Comparison of ENCODE assay signal across 7 mouse cellular contexts in genomic region chr2:132263421-132264265, GRCm38 (mm10). TPM values are rescaled to one million over a fixed set of nuclear protein-coding genes. Genes with fewer than 3 reads are reported as not detected.
A peak's percentile ranks its signal among the peaks of the same experiment; 100 is the strongest.
DNase-seq lines count a peak whose midpoint lies in the region; ATAC-seq and TF ChIP-seq lines count a peak whose summit lies in the region.

No protein-coding gene starts in this region.

- peak; percentile 56 for ATAC-seq in heart, embryonic 15.5 days (replicated peaks; ENCODE audit: insufficient number of reproducible peaks, insufficient read depth, low FRiP score, low read depth)
- peak; percentile 55; the same call in 1 of the 2 replicates for ATAC-seq in midbrain, postnatal 0 days (ENCODE audit: low FRiP score)

- H3K4me1 ChIP-seq in heart, embryonic 15.5 days (replicated peaks) = peaks cover 22% of the 10 kb centered on the region
- peaks cover 24% of the 10 kb centered on the region for H3K4me1 ChIP-seq in limb, embryonic 10.5 days
- H3K4me1 ChIP-seq in midbrain, postnatal 0 days (ENCODE audit: insufficient read depth, low read length) = peaks cover 6% of the 10 kb centered on the region

- H3K9ac ChIP-seq in heart, embryonic 15.5 days = peak overlapping the region; percentile 90
- peak overlapping the region; percentile 90 for H3K9ac ChIP-seq in midbrain, postnatal 0 days (replicated peaks; ENCODE audit: low read length, poor library complexity, severe bottlenecking)

- H3K4me3 ChIP-seq in heart, embryonic 15.5 days = peak overlapping the region; percentile 89
- H3K4me3 ChIP-seq in limb, embryonic 10.5 days = peak overlapping the region; percentile 94
- H3K4me3 ChIP-seq in midbrain, postnatal 0 days (ENCODE audit: low read depth, low read length) = peak overlapping the region; percentile 98

- peak overlapping the region; percentile 78 for H3K27ac ChIP-seq in heart, embryonic 15.5 days
- peak overlapping the region; percentile 94 for H3K27ac ChIP-seq in limb, embryonic 10.5 days
- peak overlapping the region; percentile 79 for H3K27ac ChIP-seq in midbrain, postnatal 0 days (ENCODE audit: low read depth, low read length)

- peak; percentile 11; the same call in 1 of the 2 replicates for TF ChIP-seq CTCF in midbrain, postnatal 0 days (IDR thresholded peaks at IDR 0.05)

- no peaks in the 10 kb centered on the region for H3K9me3 ChIP-seq in heart, embryonic 15.5 days (replicated peaks)
- H3K9me3 ChIP-seq in limb, embryonic 10.5 days (replicated peaks) = no peaks in the 10 kb centered on the region
- H3K9me3 ChIP-seq in midbrain, postnatal 0 days (ENCODE audit: low read length) = no peaks in the 10 kb centered on the region

- no peaks in the 10 kb centered on the region for H3K27me3 ChIP-seq in heart, embryonic 15.5 days
- no peaks in the 10 kb centered on the region for H3K27me3 ChIP-seq in limb, embryonic 10.5 days (ENCODE audit: low read depth, poor library complexity, severe bottlenecking)
- no peaks in the 10 kb centered on the region for H3K27me3 ChIP-seq in midbrain, postnatal 0 days (ENCODE audit: insufficient read depth, low read length)

- H3K4me2 ChIP-seq in heart, embryonic 15.5 days = peak overlapping the region; percentile 67
- peak overlapping the region; percentile 67 for H3K4me2 ChIP-seq in midbrain, postnatal 0 days (ENCODE audit: low read depth, low read length, poor library complexity, severe bottlenecking)

- H3K36me3 ChIP-seq in heart, embryonic 15.5 days = no peaks in the 10 kb centered on the region
- no peaks in the 10 kb centered on the region for H3K36me3 ChIP-seq in limb, embryonic 10.5 days
- H3K36me3 ChIP-seq in midbrain, postnatal 0 days (ENCODE audit: insufficient read depth, low read length) = no peaks in the 10 kb centered on the region

- DNase-seq in 416B (ENCODE audit: low read depth) = peak; percentile 62
- peak; percentile 78 for DNase-seq in CD4-positive, CD25-positive, alpha-beta regulatory T cell, adult 2 months (ENCODE audit: low read depth, low spot score)
- peak; percentile 70 for DNase-seq in cerebellum, adult 9-11 months
- peak; percentile 61 for DNase-seq in limb, embryonic 10.5 days (ENCODE audit: low spot score)
- peak; percentile 57 for DNase-seq in midbrain, postnatal 0 days (ENCODE audit: low spot score)
- peak; percentile 25 to 45 for DNase-seq in thymus, adult 18-20 months

- WGBS in heart, embryonic 15.5 days = 1% methylated on average over 47 of the region's 47 CpGs
- 1% methylated on average over 47 of the region's 47 CpGs for WGBS in limb, embryonic 10.5 days
- under 1% methylated on average over 47 of the region's 47 CpGs for whole genome bisulfite sequencing in midbrain, postnatal 0 days

RNA-seq across cellular contexts. Expression of gene Cds2, which starts 0.7 kb away (rescaled TPM):
- 20.8 and 26.9 TPM in 2 replicates for polyA plus RNA-seq in heart, embryonic 15.5 days (2015; fragmentation: Nextera tagmentation; extraction: Ambion mirVana)
- polyA plus RNA-seq in limb, embryonic 10.5 days (2016; fragmentation: Nextera tagmentation; extraction: Ambion mirVana) = 25.8 and 26.7 TPM in 2 replicates
- 135 and 142 TPM in 2 replicates for total RNA-seq in midbrain, postnatal 0 days (2014; rRNA removed)
- polyA plus RNA-seq in midbrain, postnatal 0 days (2015; fragmentation: Nextera tagmentation; extraction: Ambion mirVana) = 32.6 and 33.3 TPM in 2 replicates

RNA-seq across cellular contexts. Expression of gene Pcna, which starts 10.5 kb away (rescaled TPM):
- polyA plus RNA-seq in heart, embryonic 15.5 days (2015; fragmentation: Nextera tagmentation; extraction: Ambion mirVana) = 138 and 157 TPM in 2 replicates
- 401 and 431 TPM in 2 replicates for polyA plus RNA-seq in limb, embryonic 10.5 days (2016; fragmentation: Nextera tagmentation; extraction: Ambion mirVana)
- total RNA-seq in midbrain, postnatal 0 days (2014; rRNA removed) = 111 and 118 TPM in 2 replicates
- polyA plus RNA-seq in midbrain, postnatal 0 days (2015; fragmentation: Nextera tagmentation; extraction: Ambion mirVana) = 90.8 and 91.0 TPM in 2 replicates

RNA-seq across cellular contexts. Expression of gene Tmem230, which starts 16.0 kb away (rescaled TPM):
- polyA plus RNA-seq in heart, embryonic 15.5 days (2015; fragmentation: Nextera tagmentation; extraction: Ambion mirVana) = 40.2 and 41.3 TPM in 2 replicates
- 38.7 and 45.0 TPM in 2 replicates for polyA plus RNA-seq in limb, embryonic 10.5 days (2016; fragmentation: Nextera tagmentation; extraction: Ambion mirVana)
- 42.0 and 59.5 TPM in 2 replicates for total RNA-seq in midbrain, postnatal 0 days (2014; rRNA removed)
- polyA plus RNA-seq in midbrain, postnatal 0 days (2015; fragmentation: Nextera tagmentation; extraction: Ambion mirVana) = 38.3 and 40.1 TPM in 2 replicates

Comparison
In these comparisons a context has a peak if more than half of its experiments do, and no peak if none do; other contexts are left out.
1. Peak in every context shown above with its lines: DNase-seq, ATAC-seq, H3K4me3 ChIP-seq and H3K27ac ChIP-seq.